Mouse (Mus musculus) olfactory bulb, adult 2 months (tissue): Measurements from ENCODE around the gene Cd80. TPM values are rescaled to one million over a fixed set of nuclear protein-coding genes. Genes with fewer than 3 reads are reported as not detected.

Experiments
- H3K27ac ChIP-seq: fragments of 200-500 bp; 2 replicates; pipeline ENCODE4 v1.5.1; 2012; ENCODE audit warnings: low read depth, low read length; ENCODE audit not compliant: insufficient read depth
- H3K4me1 ChIP-seq: fragments of 200-500 bp; 2 replicates; pipeline ENCODE4 v1.6.1; 2012; ENCODE audit warnings: low read length; ENCODE audit not compliant: control insufficient read depth, insufficient read depth
- H3K4me3 ChIP-seq: fragments of 200-500 bp; 2 replicates; pipeline ENCODE4 v1.5.1; 2012; ENCODE audit warnings: mild to moderate bottlenecking, low read depth, low read length, moderate library complexity; ENCODE audit not compliant: insufficient read depth
- CTCF ChIP-seq: fragments of 200-500 bp; IDR thresholded peaks from 2 replicates; pipeline ENCODE4 v1.5.1; 2012; ENCODE audit warnings: low read depth, mild to moderate bottlenecking, low read length, moderate library complexity; ENCODE audit not compliant: insufficient read depth
- POLR2A ChIP-seq: fragments of 200-500 bp; IDR thresholded peaks from 2 replicates; pipeline ENCODE4 v1.6.1; 2012; ENCODE audit warnings: mild to moderate bottlenecking, low read depth, low read length, moderate library complexity; ENCODE audit not compliant: insufficient read depth
- WGBS: fragments of 180-500 bp; shearing (Covaris S2); methylation state at CpG from one replicate; pipeline ENCODE4 v1.1.7; 2018; 5-methylcytosine and 5-hydroxymethylcytosine counted together
- polyA plus RNA-seq: library from polyadenylated mRNA; stranded (reverse); fragments of >200 nt; gene quantifications from 2 replicates; pipeline ENCODE4 v1.2.4, GENCODE M21; 2012; ENCODE audit warnings: low replicate concordance; ENCODE audit not compliant: missing spikeins, insufficient read depth, insufficient read length

Gene Cd80
- polyA plus RNA-seq, result not detected in 2 replicates

- no peak for TF ChIP-seq POLR2A
- TF ChIP-seq CTCF, result no peak
- peaks cover 3% of the 10 kb centered on the region; the same call in 1 of the 2 replicates for H3K4me1 ChIP-seq
- WGBS, result 73% methylated on average over 17 of the region's 17 CpGs
- no peak within 1 kb of the TSS for H3K4me3 ChIP-seq
- H3K27ac ChIP-seq, result no peak within 1 kb of the TSS
These were observed at the start of gene Cd80 for GRCm38 (mm10) chr16:38455511-38456418. Gene Cd80 (plus strand): TSS chr16:38455561.

DNA sequence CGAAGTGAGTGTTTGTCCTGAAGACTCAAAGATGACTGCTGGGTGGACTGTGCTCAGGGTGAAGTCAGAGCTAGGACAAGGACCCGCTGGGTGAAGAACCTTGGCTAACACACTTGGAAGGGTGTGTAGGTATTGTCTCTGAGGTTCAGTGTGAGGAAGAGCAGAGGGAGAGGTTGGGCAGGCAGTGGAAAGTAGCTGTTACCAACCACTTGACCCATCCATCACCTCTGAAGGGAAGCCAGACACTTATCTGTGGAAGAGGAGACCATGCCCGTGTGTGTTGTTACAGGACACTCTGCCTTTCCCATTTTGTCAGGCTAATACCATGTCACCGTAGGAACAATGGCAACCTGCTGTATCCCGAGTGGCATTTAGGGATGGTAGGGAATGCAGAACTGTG, 49.1 kb upstream of the Cd80 start:
- Histone ChIP-seq H3K4me1 (no peaks in the 10 kb centered on the region), H3K4me3 (no peak overlapping the region), H3K27ac (no peak overlapping the region)
- no peak for TF ChIP-seq POLR2A
- no peak for TF ChIP-seq CTCF
- WGBS, result 81% methylated on average over 5 of the region's 5 CpGs

DNA sequence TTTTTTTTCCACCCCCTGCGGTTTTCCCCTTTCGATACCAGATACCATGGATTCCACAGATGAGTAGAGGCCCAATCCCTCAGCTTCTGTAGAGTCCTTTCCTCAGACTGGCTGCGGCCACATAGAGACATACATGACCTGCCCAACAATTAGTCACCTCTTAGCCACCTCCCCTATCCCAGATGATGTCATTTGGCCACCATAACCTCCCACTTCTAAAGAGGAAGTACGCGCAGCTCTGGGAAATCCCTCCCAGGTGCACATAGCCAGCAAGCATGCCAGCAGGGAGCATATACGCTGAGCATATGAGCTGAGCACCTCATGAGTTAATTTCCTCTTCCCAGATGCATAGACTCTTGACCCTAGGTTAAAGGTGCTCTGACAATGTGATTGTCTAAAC, 48.7 kb upstream of the Cd80 start:
- Histone ChIP-seq H3K4me1 (no peaks in the 10 kb centered on the region), H3K4me3 (no peak overlapping the region), H3K27ac (no peak overlapping the region)
- 89% methylated on average over 6 of the region's 6 CpGs for WGBS
- TF ChIP-seq POLR2A (no peak), CTCF (no peak)

DNA sequence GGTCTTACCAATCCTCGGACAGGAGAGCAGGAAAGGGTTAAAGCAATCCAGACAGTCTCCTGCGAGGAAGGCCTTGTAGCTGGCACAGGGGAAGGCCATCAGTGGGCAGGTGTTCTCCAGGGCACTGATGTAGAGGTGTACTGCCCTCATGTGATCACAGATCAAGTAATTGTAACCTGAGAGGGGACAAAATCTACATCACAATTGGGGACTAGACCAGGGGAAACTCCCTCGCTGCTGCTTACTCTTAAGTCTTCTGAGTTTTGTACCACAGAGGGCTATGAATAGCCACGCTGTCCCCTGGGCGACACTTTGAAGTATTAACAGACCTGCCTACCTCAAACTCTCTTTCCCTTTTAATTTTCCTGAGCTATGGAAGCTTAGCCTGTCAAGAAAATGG, 47.8 kb upstream of the Cd80 start:
- no peaks in the 10 kb centered on the region for H3K4me1 ChIP-seq
- no peak overlapping the region for H3K27ac ChIP-seq
- TF ChIP-seq POLR2A, result no peak
- TF ChIP-seq CTCF, result no peak
- 51% methylated on average over 5 of the region's 5 CpGs for WGBS
- no peak overlapping the region for H3K4me3 ChIP-seq

DNA sequence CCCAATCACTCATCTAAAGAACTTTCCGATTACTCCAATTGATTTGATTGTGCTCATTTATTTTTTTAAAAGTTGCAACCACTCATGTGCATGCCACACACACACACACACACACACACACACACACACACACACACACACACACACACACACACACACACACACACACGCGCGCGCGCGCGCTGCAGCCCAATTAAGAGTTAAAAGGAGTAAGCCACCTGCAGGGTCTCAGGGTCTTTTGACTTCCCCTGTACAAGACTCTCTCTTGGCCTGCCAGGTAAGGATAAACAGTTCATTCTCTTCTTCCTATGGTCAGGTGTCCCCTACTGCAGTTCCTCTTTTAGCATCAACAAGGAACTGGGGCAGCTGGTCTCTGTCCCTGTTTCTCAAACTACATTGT, 46.9 kb upstream of the Cd80 start:
- TF ChIP-seq POLR2A (no peak), CTCF (no peak)
- whole genome bisulfite sequencing, result 95% methylated on average over 8 of the region's 8 CpGs
- Histone ChIP-seq H3K4me3 (no peak overlapping the region), H3K4me1 (no peaks in the 10 kb centered on the region), H3K27ac (no peak overlapping the region)

DNA sequence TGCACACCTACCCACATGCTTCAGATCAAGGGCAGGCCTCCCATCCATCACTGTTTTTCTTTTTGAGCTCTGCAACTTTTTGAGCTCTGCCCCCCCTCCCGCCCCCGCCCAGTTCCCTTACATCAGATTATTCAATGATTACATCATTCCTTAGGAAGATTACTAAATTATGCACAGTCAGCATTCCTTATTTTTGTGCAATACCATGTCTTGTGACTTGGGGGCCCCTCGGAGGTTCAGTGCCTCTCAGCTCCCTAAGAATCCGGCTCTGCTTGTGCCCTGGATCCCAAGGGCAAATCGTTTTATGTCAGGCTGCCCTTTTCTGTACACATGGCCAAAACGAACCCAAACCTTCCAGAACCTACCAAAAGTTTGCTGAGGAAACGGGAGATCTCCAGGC, 40.4 kb upstream of the Cd80 start:
- no peak for TF ChIP-seq POLR2A
- no peak for TF ChIP-seq CTCF
- WGBS, result 86% methylated on average over 7 of the region's 7 CpGs

GRCm38 (mm10) chr16:38425374-38425773, 30.0 kb upstream of the Cd80 start:
- H3K27ac ChIP-seq, result no peak overlapping the region
- WGBS, result 86% methylated on average over 2 of the region's 2 CpGs
- no peak overlapping the region for H3K4me3 ChIP-seq
- H3K4me1 ChIP-seq, result no peaks in the 10 kb centered on the region
- TF ChIP-seq CTCF, result no peak
- TF ChIP-seq POLR2A, result no peak

More for the DNA sequence above, 40.4 kb upstream of the Cd80 start:
- Histone ChIP-seq H3K27ac (no peak overlapping the region), H3K4me1 (no peaks in the 10 kb centered on the region), H3K4me3 (no peak overlapping the region)

- WGBS, result 86% methylated on average over 1 of the region's 1 CpGs
- H3K4me3 ChIP-seq, result no peak overlapping the region
- no peak overlapping the region for H3K27ac ChIP-seq
- H3K4me1 ChIP-seq, result no peaks in the 10 kb centered on the region
- TF ChIP-seq POLR2A, result no peak
- TF ChIP-seq CTCF, result no peak
These were observed 29.6 kb upstream of the Cd80 start for GRCm38 (mm10) chr16:38425799-38426198.

GRCm38 (mm10) chr16:38431446-38432185, 23.7 kb upstream of the Cd80 start:
- TF ChIP-seq POLR2A, result no peak
- TF ChIP-seq CTCF, result no peak
- no peak overlapping the region for H3K27ac ChIP-seq
- no peak overlapping the region for H3K4me3 ChIP-seq
- peaks cover 3% of the 10 kb centered on the region; the same call in 1 of the 2 replicates for H3K4me1 ChIP-seq
- WGBS, result 40% methylated on average over 13 of the region's 13 CpGs
